Mouse (Mus musculus) layer of hippocampus, adult 9-10 months (tissue): ENCODE measurements around the gene Mical2.

Source experiments
- DNase-seq: peaks from one replicate; pipeline ENCODE4 v3.0.0; 2022; ENCODE audit warnings: low spot score

Mical2 gene

GRCm38 (mm10) chr7:112280474-112280873, 54.8 kb downstream of the Mical2 start:
- no peak for DNase-seq

GRCm38 (mm10) chr7:112283606-112284310, 58.1 kb downstream of the Mical2 start:
- no peak for DNase-seq

GRCm38 (mm10) chr7:112285573-112285972, 59.9 kb downstream of the Mical2 start:
- DNase-seq: no peak

- DNase-seq: no peak
Measured at GRCm38 (mm10) chr7:112288352-112289107, 62.9 kb downstream of the Mical2 start.

GRCm38 (mm10) chr7:112289514-112289913, 63.9 kb downstream of the Mical2 start:
- no peak for DNase-seq

GRCm38 (mm10) chr7:112289990-112290389, 64.3 kb downstream of the Mical2 start:
- DNase-seq: no peak

GRCm38 (mm10) chr7:112293456-112294104, 67.9 kb downstream of the Mical2 start:
- no peak for DNase-seq

DNA sequence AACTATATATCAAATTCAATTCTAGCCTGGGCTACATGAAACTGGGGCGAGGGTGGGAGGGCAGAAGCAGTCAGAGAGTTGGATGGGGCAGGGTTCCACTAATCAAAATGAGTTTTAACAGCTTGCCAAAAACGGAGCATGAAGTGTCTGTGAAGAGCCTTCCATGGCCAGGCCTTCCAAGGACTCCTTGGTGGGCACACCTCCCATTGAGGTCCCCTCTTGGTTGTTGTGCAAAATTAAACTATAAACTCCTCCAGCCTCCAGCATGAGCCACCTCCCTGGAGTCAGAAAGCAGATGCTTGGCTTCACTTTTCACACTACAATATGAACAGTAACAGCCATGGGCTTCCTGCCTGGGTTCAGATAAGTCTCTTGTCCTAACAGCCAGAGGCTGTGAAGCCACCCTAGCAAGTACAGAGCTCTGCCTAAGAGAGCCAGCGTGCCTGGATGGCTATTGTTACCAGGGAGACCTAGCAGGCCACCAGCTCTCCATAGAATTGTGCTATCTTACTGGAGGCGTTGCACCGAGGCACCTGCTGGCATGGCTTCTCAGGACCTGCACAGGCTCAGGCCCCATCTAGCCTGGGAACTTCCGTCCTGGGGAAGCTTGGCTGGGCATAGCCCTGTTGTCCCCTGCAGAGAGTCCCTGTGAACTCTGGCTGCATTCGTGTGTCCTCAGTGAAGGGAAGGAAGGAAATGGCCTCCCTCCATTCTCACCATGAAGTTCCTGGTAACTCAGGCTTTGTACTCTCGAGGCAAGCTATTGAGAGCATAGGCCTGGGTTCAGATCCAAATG, 70.0 kb downstream of the Mical2 start:
- no peak for DNase-seq

- DNase-seq: peak; percentile 57
Measured at GRCm38 (mm10) chr7:112298032-112298431, 72.4 kb downstream of the Mical2 start.

GRCm38 (mm10) chr7:112298871-112299422, 73.3 kb downstream of the Mical2 start:
- no peak for DNase-seq

- no peak for DNase-seq
Measured at GRCm38 (mm10) chr7:112299521-112300096, 74.0 kb downstream of the Mical2 start.

DNA sequence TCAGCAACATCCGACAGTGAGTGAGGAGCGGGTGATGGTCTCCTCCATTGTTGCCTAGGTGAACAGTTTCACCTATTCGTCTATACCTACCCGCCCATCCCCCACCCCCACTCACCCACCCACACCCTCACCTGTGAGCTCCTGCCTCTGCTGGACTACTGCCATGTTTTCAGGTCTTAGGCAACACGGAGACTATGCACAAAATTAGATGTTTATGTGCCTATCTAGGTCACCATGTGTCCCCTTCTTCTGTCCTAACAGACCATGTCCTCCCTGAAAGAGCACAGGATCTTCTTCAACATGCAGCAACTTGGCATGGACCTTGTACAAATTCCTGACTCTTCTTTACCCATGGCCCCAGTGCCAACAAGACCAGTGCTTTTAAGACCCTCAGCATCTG, 74.5 kb downstream of the Mical2 start:
- no peak for DNase-seq

GRCm38 (mm10) chr7:112301052-112301451, 75.4 kb downstream of the Mical2 start:
- no peak for DNase-seq

DNA sequence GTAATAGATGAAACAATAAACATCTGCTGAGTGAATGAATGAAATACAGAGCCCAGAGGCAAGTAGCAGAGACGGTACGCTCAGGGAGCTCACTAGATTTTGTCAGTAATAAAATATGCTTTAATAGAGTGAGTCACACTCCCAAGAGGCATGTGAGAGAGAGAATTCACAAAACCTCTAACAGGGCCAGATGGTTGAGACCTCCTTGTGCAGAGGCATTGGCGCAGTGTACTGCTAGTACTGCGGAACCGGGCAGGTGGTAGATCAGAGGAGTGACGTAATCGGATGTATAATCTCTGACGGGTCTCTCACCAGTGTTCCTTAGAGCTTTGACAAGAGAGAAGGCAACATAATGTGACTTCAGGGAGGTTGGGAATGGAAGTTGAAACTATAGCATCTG, 78.7 kb downstream of the Mical2 start:
- peak; percentile 33 for DNase-seq

DNA sequence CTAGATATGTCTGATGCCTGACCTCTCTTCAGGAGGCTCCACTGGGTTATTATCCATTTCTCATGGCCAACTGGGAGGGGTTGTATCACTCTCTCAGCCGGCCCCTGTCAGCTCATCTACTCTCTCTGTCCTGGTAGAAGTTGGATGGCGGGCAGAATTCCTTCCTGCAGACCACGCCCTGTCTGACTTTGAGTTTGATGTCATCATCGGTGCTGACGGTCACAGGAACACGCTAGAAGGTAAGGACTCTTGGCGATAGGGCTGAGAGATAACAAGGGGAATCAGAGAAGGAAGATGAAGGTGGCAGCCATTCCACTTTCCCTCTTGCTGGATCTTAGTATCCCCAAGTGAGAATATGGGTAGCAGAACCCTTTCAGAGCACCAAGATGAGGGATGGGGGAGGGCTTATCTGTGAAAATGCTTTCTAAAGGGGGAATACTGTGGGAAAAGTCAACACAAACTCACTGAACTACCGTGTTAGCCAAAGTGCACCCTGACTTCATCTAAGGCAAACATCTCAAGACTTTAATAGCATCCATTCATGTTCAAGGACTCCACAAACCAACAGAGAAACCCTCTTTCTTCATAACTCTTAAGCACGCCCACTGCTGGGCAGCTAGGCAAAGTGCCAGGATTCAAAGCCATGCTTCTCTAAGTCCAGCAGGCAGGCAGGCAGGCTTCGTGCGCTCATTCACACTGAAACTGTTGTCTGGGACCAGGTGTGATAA, 83.8 kb downstream of the Mical2 start:
- no peak for DNase-seq

DNA sequence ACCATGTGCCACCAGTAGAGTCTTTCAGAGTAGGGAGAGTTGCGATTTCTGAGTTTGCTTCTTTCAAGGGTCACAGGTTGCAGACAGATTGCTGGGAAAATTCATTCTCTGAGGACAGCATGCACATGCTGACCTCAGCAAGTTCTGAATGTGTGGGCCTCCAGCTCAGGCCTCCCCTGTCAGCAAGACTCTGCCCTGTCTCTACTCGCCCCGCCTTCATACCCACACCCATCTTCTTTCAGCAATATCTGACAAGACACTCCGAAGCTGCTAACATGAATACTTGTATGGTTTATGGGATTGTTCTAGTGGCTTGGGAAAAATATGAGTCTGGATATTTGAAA, 84.3 kb downstream of the Mical2 start:
- DNase-seq: no peak

DNA sequence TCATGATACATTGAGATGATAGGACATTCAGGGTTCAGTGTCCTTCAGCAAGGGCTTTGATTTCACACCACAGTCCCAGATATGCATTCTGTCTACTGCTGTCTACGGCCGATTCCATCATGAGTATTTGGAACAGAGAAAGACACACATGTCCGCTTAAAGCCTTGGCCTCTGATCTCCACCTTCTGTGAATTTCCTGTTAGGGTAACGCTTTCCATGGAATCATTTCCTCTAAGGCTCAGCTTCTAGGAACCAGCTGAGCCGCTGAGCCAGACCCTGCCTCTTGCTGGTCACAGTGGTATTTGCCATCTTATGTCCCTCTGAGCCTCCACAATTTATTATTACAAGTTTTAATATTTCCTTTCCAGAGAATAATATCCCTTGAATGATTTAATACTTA, 87.6 kb downstream of the Mical2 start:
- no peak for DNase-seq

DNA sequence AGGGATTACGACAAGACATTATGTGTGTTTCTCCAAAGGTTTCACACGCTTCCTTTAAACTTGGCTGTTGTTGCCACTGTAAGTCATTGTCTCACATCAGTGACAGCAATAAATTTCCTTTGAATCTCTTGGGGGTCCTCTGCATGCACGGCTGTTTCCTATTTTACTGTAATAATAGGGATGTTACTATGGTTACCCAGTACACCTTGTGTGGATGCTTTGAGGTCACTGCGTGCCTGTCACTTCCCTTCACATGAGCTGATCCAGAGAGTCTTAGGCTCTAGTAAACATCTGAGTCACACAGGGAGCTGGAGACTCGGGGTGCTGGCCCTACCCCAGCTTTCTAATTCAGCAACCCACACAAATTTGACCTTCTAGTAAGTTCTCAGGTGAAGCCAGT, 88.0 kb downstream of the Mical2 start:
- no peak for DNase-seq

DNA sequence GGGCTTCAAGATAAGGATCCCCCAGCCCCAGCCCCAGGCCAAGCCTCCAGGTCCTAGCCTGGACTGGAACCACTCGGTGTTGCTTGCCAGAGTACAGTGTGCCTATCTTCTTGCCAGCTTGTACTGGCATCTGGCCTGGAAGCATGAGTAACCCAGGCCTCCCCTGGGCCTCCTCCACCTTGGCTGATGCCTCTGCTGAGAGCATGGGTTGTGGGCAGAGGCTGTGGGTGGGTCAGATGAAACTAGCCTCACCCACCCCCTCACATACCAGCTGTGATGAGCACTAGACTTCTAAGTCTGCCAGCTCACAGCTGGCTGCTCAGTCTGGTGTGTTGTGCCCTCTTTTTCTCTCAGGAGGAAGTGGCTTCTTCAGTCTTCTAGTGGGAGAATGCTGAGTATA, 90.6 kb downstream of the Mical2 start:
- no peak for DNase-seq

GRCm38 (mm10) chr7:112317491-112317890, 91.8 kb downstream of the Mical2 start:
- DNase-seq: no peak

GRCm38 (mm10) chr7:112318306-112318705, 92.7 kb downstream of the Mical2 start:
- DNase-seq: no peak
